Mouse (Mus musculus): Measurements from ENCODE around the gene Lhfpl4.

DNA sequence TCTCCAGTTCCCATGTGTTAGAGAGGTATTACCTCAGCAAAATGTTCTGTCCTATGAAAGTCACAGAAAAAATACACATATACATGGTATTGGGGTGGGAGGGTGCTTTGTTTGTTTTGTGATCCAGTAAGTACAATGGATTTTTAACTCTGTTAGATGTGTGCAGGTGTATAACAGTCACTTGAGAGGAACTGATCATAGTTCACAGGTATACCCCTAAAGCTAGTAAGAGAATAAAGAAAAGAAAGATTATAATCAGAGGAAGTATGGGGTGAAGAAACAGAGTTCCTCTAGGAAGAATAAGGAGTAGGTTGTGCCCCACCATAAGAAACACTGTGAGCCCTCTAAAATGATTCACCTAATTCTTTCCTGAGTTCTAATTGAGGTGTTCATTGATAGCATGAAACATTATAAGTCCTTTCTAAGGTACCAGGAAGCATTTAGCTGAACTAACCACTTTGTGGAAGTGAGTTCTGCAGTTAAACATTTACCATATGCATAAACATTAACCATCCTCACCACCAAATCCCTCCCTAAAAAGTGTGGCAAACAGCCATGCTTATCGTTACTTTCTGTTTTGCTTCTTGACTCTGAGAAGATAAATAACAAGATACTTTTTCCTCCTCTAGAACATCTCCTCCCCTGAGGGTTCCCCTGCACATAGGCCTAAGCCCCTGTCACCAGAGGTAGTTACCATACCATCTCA lies 53.6 kb downstream of the Lhfpl4 start:
- TF ChIP-seq POLR2A (IDR thresholded peaks at IDR 0.05; ENCODE audit: low read depth, low read length) (no peak), CTCF (IDR thresholded peaks at IDR 0.05; ENCODE audit: extremely low read depth, insufficient read depth, insufficient read length, insufficient replicate concordance) (no peak)
